Mouse (Mus musculus): ENCODE data around the gene Gm4756. TPM values are rescaled to one million over a fixed set of nuclear protein-coding genes. Genes with fewer than 3 reads are reported as not detected.

The Gm4756 gene
- polyA plus RNA-seq, 1 experiment from 2014 or later: not detected

- no peaks in the 10 kb centered on the region for H3K9me3 ChIP-seq
- no peaks in the 10 kb centered on the region for H3K27me3 ChIP-seq (ENCODE audit: insufficient read depth, poor library complexity, severe bottlenecking)
- H3K27ac ChIP-seq: peak within 1 kb of the TSS; percentile 88
- peaks cover 4% of the 10 kb centered on the region; the same call in 1 of the 2 replicates for H3K36me3 ChIP-seq
- H3K4me1 ChIP-seq (replicated peaks): peaks cover 18% of the 10 kb centered on the region; the same call in 1 of the 2 replicates
- peak; percentile 99 for DNase-seq (ENCODE audit: low spot score)
- under 1% methylated on average over 45 of the region's 45 CpGs for WGBS
- H3K4me3 ChIP-seq: peak within 1 kb of the TSS; percentile 74
These were observed 113.4 kb downstream of the Gm4756 start, which contains the start of gene Pcnx4 for GRCm38 (mm10) chr12:72536021-72536597. Gene Pcnx4 (plus strand): TSS chr12:72536383.

DNA sequence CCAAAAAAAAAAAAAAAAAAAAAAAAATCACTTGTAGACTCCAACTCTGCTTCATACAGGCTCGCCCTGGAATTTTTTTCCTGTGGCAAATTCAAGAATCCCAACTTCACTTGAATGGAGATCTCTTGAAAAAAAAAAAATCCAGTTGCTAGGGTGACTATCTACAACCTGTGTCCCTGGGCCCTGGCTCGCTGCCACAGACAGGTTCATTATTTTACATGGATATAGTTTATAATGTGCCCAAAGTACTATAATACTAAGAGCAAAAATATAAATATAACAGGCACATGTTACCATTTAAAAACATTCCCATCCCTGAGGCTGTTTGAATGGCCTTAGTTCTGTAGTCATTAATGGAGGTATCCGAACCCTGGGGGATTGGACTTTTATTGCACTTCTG, 113.9 kb downstream of the Gm4756 start:
- WGBS: 48% methylated on average over 3 of the region's 3 CpGs
- Histone ChIP-seq H3K4me1 (replicated peaks) (peaks cover 18% of the 10 kb centered on the region; the same call in 1 of the 2 replicates), H3K27ac (peak overlapping the region; percentile 88), H3K4me3 (peak overlapping the region; percentile 74), H3K27me3 (ENCODE audit: insufficient read depth, poor library complexity, severe bottlenecking) (no peaks in the 10 kb centered on the region), H3K9me3 (no peaks in the 10 kb centered on the region), H3K36me3 (peaks cover 4% of the 10 kb centered on the region; the same call in 1 of the 2 replicates)
- no peak for DNase-seq (ENCODE audit: low spot score)

DNA sequence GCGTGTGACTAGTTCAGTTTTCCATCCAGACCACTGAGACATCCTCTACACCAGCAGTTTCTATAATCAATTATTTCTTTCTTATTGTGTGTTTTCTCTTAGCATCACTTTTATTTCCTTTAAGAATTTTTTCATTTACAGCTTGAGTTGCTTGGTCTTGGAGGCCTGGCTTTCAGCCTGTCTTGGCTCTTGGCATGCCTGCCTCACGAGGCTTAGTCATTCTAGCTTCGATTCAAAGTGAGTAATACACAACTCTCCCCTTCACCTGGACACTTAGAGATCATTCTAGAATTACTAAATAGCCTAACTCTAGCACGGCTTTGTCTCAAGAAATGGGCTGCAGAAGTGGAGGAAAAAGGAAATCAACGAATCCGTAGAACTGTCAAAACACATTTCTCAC, 115.5 kb downstream of the Gm4756 start:
- Histone ChIP-seq H3K9me3 (no peaks in the 10 kb centered on the region), H3K4me3 (no peak overlapping the region), H3K27ac (no peak overlapping the region), H3K4me1 (replicated peaks) (peaks cover 18% of the 10 kb centered on the region; the same call in 1 of the 2 replicates), H3K36me3 (no peaks in the 10 kb centered on the region), H3K27me3 (ENCODE audit: insufficient read depth, poor library complexity, severe bottlenecking) (no peaks in the 10 kb centered on the region)
- 93% methylated on average over 6 of the region's 6 CpGs for WGBS
- DNase-seq (ENCODE audit: low spot score): no peak

GRCm38 (mm10) chr12:72532303-72532702, 117.2 kb downstream of the Gm4756 start:
- Histone ChIP-seq H3K36me3 (no peaks in the 10 kb centered on the region), H3K4me1 (replicated peaks) (peaks cover 15% of the 10 kb centered on the region; the same call in 1 of the 2 replicates), H3K27ac (no peak overlapping the region), H3K4me3 (no peak overlapping the region), H3K9me3 (no peaks in the 10 kb centered on the region), H3K27me3 (ENCODE audit: insufficient read depth, poor library complexity, severe bottlenecking) (no peaks in the 10 kb centered on the region)
- WGBS: 87% methylated on average over 7 of the region's 7 CpGs
- DNase-seq (ENCODE audit: low spot score): no peak

Other genes with a start within 250 kb of the Gm4756 start
- 162 and 390 TPM in 2 replicates for gene Rtn1, start 240.6 kb downstream of the Gm4756 start, polyA plus RNA-seq (2016; fragmentation: Nextera tagmentation; extraction: Ambion mirVana)
- 0.97 and 2.1 TPM in 2 replicates for gene Lrrc9, start 207.8 kb downstream of the Gm4756 start, polyA plus RNA-seq (2016; fragmentation: Nextera tagmentation; extraction: Ambion mirVana)
- 12.9 and 13.7 TPM in 2 replicates for gene Pcnx4, start 113.3 kb downstream of the Gm4756 start, polyA plus RNA-seq (2016; fragmentation: Nextera tagmentation; extraction: Ambion mirVana)
- 7.5 and 10.1 TPM in 2 replicates for gene Dhrs7, start 15.2 kb upstream of the Gm4756 start, polyA plus RNA-seq (2016; fragmentation: Nextera tagmentation; extraction: Ambion mirVana)
- gene Ppm1a, start 107.8 kb upstream of the Gm4756 start, polyA plus RNA-seq (2016; fragmentation: Nextera tagmentation; extraction: Ambion mirVana): 43.9 and 54.3 TPM in 2 replicates